Mouse (Mus musculus) gastrocnemius, adult 2 months (tissue): ENCODE measurements at regions not wholly inside any gene's neighbourhood (a gene's known extent, or its start where the extent isn't known, plus 50 kb on each side); places are given as distances from the start of the nearest gene placed in this dataset.

Source experiments
- DNase-seq: peaks from one replicate; pipeline ENCODE4 v3.0.0; 2022
- H3K27ac ChIP-seq: fragments of 200-600 bp; 2 replicates; pipeline ENCODE4 v1.8.1; 2022; ENCODE audit warnings: mild to moderate bottlenecking
- H3K4me3 ChIP-seq: fragments of 200-600 bp; 2 replicates; pipeline ENCODE4 v1.8.1; 2022; ENCODE audit warnings: mild to moderate bottlenecking, moderate library complexity
- CTCF ChIP-seq: fragments of 200-600 bp; IDR thresholded peaks from 2 replicates; pipeline ENCODE4 v1.8.1; 2022; ENCODE audit warnings: antibody characterized with exemption, mild to moderate bottlenecking, moderate library complexity
- intact Hi-C: fragments of 180-260 bp; cut with DNase I; formaldehyde crosslinking; loops from one replicate; pipeline ENCODE4 v1.15.1; 2025

GRCm38 (mm10) chr2:115519974-115520373, 61.5 kb upstream of the BC052040 start:
- intact Hi-C loops = loop anchor here (10.0 kb wide), 2 partner anchors 335 to 585 kb away; no protein-coding TSS in a partner anchor
- H3K27ac ChIP-seq = no peak overlapping the region
- H3K4me3 ChIP-seq = no peak overlapping the region
- DNase-seq = no peak
- no peak for TF ChIP-seq CTCF

- TF ChIP-seq CTCF = no peak
- H3K4me3 ChIP-seq = no peak overlapping the region
- no peak overlapping the region for H3K27ac ChIP-seq
- intact Hi-C loops = no loop called here
- DNase-seq = no peak
Measured at GRCm38 (mm10) chr2:115520413-115521139, 60.9 kb upstream of the BC052040 start.

GRCm38 (mm10) chr2:115529878-115530277, 51.6 kb upstream of the BC052040 start:
- intact Hi-C loops = no loop called here
- TF ChIP-seq CTCF = no peak

More at GRCm38 (mm10) chr2:115529878-115530277, 51.6 kb upstream of the BC052040 start:
- H3K27ac ChIP-seq = no peak overlapping the region
- H3K4me3 ChIP-seq = no peak overlapping the region
- DNase-seq = no peak
